Mouse (Mus musculus) spleen, embryonic (tissue): ENCODE results near the gene Cytip.

Experiments used
- CTCF ChIA-PET: fragments of 350-600 bp; sonication (Branson Sonifier 250); formaldehyde crosslinking; loops from one replicate; lab custom pipeline; 2022; lab: Charles Lee

Gene Cytip

DNA sequence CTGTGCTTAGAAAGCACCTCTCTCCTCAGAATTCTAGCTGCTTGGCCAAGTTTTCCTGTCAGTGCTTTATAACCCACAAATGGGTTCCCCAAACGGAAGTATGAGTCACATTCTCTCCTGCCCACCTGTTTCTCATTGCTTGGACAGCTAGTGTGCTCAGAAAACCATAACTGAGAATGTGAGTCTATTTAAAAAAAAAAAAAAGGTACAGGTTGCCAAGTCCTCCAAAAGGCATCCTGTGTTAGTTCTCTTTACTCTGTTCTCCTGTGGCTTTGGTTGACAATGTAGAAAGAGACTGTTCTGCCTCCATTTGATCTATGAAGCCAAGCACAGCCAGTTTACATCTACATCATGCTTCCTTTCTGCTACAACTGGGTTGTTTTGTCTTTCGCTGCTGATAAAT, 60.3 kb downstream of the Cytip start:
- CTCF ChIA-PET, result interaction anchor here (0.5 kb wide), 1 partner anchor 1924 kb away, joined by 7 read pairs; no protein-coding TSS in a partner anchor

DNA sequence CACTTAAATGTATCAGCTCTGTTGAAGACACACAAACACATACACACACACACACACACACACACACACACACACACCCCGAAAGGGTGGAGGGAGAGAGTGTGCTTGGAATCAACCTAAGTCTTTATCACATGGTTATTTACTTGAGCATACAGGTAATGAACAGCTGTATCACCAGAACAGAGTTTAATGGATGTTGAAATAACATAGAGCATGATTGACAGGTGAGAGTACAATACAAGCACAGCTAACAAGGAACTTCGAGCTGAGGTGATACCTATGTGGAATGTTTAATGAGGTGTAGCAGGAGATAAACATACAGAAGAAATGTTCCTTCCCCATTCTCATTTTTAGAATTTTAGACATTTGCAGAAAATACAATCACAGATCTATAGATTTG, 62.7 kb downstream of the Cytip start:
- CTCF ChIA-PET, result no interaction called here

DNA sequence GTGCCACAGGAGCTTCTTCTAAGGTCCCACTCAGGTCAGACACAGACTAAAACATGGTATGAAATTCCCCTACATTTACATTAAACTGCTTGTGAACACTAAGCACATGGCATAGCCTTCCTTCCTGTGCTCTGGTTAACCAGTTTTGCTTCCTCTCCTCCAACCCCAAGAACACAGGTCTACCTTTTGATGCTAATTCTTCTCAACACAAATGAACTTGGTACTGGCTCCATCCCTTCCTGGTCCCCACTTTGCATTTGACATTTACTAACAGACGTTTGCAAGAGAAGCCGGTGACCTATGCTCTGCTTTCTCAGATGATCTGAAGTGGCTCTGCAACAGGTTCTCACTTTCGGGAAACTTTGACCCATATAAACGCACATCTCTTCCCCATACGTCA, 65.4 kb downstream of the Cytip start:
- CTCF ChIA-PET, result interaction anchor here (1.1 kb wide), 1 partner anchor 23 kb away, joined by 3 read pairs; no protein-coding TSS in a partner anchor

DNA sequence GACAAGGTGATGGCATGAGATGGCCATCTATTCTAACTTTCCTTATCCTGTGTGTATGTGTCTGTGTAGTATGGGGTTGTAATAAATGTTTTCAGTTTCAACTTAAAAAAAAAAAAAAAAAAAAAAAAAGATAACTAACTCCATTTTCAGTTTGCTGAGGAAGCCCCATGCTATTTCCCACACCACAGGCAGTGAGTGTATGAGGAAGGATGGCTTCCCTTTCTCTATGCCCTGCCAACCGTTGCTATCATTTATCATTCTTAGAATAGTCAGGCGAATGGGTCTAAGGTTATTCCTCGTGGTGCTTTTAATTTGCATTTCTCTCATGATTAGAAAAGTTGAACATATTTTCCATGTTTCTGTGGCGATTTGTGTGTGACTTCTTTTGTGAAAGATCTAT, 84.2 kb downstream of the Cytip start:
- CTCF ChIA-PET, result no interaction called here

DNA sequence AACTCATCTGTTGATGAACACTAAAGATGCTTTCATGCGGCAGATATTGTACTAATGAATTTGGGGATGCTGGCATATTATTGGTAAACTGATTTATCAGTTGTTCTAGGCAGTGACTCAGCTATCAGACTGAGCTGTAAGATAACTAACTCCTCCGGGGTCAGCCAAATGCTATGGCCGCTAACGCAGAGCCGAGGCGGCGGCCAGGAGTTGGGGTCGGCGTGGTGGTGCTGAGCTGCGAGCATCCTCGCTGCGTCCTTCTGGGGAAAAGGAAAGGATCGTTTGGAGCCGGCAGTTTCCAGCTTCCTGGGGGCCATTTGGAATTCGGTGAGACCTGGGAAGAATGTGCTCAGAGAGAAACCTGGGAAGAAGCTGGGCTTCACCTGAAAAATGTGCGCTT, 87.4 kb downstream of the Cytip start:
- CTCF ChIA-PET, result interaction anchor here (1.0 kb wide), 1 partner anchor 23 kb away, joined by 3 read pairs; no protein-coding TSS in a partner anchor

DNA sequence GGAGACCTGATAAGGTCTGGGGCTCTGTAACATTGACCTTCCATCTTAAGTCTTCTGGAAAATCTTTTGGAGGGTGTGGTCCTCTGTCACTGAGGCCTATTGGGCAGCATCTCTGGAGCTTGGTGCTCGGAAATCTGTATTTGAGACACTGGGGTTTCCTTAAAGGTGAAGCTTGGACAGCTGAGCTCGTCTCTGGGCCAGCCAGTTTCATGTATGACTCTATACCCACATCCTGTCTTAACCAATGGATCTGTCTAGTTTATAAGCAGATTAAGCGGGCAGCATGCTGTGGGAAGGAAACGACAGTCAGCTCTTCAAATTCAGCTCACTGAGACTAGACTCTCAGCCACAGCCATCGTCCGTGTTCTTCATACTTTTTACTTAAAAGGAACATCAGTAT, 88.3 kb downstream of the Cytip start:
- CTCF ChIA-PET, result interaction anchor here (0.6 kb wide), 1 partner anchor 59 kb away, joined by 3 read pairs; no protein-coding TSS in a partner anchor

DNA sequence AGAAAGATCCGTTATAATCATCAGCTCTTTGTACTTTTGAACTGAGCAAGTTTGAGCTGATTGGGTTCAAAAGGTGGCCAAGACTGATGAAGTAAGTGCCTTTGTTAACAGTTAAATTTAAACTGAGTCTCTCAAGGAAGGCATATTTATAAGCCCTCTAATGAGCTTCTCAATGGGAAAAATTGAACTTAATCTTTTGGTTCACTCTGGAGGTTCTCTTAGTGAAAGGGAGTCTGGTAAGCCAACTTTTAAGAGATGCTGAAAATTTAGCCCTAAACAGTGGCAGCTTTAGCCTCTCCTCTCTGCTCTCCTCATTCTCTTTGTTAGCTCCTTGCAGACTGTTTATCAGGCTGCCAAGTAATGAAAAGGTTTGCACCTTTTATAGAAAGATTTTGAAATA, 100.5 kb downstream of the Cytip start:
- CTCF ChIA-PET, result interaction anchor here (0.8 kb wide), 1 partner anchor 37 kb away, joined by 3 read pairs; no protein-coding TSS in a partner anchor

DNA sequence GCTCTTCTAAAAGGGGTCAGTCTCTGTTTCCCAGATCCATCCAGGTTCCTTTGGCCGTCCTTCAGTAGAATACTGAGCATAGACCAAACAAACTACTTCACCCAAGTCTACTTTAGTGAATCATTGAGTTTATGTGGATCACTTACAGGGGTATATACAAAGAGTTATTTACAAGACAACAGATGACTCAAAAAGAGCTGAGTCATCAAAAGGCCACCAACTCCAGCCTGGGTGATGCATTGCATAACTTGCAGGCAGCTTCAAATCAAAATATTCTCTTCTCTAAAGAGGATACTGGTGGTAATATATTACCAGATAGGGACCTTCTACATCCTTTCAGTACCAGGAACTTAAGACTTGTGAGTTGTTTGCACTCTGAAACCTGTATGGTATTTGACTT, 108.9 kb downstream of the Cytip start:
- CTCF ChIA-PET, result no interaction called here

DNA sequence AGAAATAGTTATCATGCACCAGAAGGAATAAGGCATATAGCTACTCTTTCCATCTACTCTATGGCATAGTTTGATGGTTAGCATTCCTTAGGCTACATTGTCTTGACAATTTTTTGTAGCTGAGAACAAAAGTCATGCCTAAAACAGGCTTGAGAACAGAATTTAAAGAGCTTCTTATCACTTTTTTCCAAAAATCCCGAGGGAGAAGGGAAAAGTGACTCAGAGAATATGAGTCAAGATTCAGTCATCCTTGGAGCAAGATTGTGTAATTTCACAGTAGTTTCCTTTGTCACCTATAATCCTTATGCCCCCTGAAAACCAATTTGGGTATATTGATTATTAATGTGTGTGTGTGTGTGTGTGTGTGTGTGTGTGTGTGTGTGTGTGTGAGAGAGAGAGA, 115.5 kb downstream of the Cytip start:
- CTCF ChIA-PET, result no interaction called here
